Mouse (Mus musculus): ENCODE results near the gene Miga1.
"Not testable (repeated sequence)": the region's sequence is repeated elsewhere in the genome, so short reads cannot be mapped to it uniquely, and the experiment has no call there.

Gene Miga1

DNA sequence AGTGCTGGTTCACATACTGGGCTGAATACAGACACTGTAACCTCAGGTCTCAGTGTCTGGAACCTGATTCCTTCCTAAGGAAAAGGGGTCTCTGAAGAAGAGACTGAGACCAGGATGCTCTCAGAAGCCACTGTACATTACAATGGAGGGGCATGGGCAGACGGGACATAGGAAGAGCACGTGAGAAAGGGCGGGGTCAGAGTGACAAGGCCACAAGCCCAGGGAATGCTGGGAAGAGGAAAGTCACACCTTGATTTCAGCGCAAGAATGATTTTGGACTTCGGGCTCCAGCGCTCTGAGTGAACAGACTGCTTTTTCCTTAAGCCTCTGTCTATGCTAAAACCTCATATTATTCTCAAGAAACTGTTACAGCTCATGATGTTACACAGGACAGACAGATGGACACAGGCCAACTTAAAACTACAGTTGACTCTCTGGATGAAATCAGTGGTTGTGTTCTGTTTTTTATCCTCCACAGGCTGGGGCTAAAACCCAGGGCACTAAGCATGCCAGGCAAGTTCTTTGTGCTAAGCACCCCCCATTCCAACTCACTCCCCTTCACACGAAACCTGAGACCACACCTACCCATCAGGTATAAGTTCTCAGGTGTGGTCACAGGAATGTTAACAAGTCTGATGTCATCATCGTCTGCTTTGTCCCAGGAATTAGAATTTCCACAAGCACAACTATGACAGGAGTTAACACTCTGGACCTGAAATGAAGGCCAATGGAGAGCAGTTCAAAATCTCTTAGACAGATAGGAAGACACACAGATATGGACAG is 18.3 kb downstream of the Miga1 start:
- no peak for DNase-seq (ENCODE audit: low read depth, low spot score)

DNA sequence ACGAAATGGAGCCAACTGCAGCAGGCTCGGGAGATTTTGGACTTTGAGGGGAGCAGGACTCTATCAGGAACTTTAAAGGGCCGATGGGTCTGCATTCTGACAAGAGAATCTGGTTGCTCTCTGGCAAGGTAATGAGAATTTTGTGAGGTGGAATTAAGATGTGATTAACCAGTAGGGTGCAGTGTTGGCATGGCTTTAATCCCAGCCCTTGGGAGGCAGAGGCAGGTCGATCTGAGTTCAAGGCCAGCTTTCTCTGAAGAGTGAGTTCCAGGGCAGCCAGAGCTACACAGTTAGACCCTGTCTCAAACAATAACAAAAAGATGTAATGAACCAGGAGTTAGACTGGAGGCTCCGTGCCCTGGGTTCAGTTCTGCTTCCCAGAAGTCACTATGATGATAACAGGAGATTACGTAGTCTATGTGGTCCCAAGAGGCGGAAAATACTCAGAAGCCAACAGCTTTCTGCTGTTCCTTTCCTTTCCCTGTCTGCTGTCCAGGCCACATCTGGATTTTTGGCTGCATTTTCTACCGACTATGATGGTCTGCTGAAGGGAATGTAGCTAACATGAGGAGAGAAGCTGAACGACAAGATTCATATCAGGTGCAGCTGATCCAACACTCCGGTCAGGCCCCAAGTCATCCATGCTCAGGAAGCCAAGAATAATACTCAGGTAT is 19.1 kb downstream of the Miga1 start:
- no peak for DNase-seq (ENCODE audit: low read depth, low spot score)

DNA sequence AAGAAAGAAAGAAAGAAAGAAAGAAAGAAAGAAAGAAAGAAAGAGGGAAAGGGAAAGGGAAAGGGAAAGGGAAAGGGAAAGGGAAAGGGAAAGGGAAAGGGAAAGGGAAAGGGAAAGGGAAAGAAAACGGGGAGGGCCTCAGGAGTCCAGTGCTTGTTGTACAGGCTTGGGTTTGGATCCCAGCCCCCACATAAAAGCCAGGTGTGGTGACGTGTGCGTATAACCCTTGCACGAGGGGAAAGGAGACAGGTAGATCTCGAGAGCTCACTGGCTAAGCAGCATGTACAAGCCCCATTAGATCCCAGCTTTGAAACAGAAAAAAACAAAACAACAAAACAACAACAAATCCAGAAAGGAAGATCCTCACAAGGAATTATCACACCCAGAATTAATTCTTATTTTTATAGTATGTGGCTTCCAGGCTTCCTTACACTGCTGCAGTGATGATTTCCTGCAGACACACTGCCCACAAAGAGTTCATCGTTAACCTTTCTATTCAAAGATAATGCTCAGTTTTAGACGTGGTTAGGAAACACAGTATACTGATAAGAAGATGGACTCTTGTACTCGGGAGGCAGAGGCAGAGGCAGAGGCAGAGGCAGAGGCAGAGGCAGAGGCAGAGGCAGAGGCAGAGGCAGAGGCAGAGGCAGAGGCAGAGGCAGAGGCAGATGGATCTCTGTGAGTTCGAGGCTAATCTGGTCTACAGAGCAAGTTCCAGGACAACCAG is 23.6 kb downstream of the Miga1 start:
- not testable (repeated sequence) for DNase-seq (ENCODE audit: low read depth, low spot score)

DNA sequence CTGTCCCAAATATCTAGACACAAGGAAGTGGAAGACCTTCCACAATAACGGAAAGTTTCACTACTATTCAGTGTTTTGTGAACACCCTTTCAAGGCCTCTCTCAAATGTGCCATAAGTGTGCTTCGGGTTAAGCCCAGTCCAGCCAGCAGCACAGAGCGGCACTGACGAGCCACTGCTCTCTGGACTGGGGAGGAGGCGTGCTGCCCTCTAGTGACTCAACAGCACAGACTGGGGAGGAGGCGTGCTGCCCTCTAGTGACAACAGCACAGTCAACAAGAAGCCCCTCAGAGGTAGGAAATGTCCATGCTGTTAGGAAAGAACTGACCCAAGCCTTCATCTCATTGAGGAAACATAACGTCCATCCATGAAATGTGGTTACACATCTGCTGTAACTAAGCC is 24.6 kb downstream of the Miga1 start:
- DNase-seq (ENCODE audit: low read depth, low spot score): peak; percentile 8

DNA sequence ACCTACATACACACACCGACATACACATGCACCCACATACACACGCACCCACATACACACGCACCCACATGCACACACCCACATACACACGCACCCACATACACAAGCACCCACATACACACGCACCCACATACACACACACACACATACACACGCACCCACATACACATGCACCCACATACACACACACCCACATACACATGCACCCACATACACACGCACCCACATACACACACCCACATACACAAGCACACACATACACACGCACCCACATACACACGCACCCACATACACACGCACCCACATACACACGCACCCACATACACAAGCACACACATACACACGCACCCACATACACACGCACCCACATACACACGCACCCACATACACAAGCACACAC is 25.5 kb downstream of the Miga1 start:
- DNase-seq (ENCODE audit: low read depth, low spot score): not testable (repeated sequence)

DNA sequence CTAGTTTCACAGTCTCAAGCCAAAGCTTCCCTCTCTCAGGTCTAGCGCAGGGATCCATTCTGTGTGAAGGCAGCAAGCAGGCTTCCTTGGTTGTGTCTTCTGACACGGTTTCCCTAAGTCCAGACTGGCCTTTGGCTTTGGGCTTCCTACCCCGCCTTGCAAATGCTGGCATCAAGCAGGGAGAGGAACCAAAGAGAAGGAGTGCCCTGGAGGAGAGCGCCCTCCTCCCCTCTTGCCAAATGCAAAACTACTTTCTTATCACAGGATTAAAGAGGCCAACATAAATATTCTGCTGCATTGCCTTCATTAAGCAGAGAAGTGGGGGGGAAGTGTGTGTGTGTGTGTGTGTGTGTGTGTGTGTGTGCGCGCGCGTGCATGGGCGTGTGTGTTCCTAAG is 31.0 kb downstream of the Miga1 start:
- DNase-seq (ENCODE audit: low read depth, low spot score): no peak

DNA sequence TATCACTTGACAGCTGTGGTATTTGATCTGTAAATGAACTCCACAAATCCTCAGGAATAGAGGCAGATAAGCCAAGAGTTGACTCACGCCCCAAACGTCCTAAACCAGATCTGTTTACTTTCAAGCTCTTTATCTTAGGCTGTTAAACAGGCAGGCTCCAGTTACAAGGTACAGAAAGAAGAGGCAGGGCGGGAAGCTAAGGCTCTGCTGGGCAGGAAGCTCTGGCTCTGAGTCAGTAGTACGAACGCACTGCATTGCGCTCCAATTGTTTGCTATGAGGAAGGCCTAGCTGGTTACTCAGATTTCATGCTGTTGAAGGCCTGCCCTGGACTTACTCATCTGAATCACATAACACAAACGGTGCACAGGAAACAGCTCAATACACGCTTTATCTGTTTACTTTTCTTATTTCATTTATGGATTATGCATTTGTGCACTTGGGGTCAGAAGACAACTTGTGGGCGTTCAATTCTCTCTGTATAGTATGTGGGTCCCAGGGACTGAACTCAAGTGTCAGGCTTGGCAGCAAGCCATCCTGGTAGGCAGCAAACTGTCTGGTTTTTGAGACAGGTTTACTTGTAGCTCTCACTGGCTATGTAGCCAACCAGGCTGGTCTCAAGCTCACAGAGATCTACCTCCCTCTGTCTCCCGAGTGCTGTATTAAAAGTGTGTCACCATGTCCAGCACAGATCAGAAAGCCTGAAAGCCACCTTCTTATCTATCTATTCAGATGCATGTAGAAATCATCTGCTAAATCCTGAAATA is 31.5 kb downstream of the Miga1 start:
- no peak for DNase-seq (ENCODE audit: low read depth, low spot score)

DNA sequence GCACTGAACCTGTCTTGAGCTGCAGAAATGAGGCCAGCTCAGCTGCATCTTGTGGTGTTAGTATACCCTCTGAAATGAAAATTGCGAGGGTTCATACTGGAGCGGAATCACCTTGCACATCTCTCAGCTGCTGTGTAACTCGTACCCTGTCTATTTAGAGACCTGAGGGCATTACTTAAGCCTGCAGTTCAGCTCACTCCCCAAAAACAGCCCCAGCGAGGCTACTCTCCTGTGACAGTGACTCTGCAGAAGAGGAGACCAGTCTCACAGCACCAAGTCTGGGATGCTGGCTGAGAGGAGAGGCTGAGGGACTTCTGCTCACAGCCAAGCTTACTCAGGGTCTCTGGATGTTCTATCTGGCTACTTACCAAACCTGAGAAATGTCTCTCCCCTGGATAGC is 34.2 kb downstream of the Miga1 start:
- DNase-seq (ENCODE audit: low read depth, low spot score): no peak

DNA sequence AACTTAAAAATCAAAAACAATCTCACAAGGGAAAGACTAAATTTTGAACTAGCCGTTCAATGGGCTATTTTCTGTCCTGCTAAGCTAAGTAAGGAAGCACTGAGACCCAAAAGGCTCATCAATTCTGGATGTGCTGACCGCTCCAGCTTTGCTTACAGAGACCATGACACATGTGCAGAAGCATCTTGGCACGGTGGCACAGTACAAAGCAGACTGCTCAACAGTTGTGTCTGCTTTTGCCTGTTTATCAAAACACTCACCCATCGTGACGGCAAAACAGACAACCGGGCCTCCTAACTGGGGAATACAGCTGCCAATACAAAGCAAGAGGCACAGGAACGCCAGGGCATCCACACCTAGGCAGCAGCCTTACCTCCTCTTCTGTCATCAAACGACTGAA is 35.1 kb downstream of the Miga1 start:
- DNase-seq (ENCODE audit: low read depth, low spot score): no peak

DNA sequence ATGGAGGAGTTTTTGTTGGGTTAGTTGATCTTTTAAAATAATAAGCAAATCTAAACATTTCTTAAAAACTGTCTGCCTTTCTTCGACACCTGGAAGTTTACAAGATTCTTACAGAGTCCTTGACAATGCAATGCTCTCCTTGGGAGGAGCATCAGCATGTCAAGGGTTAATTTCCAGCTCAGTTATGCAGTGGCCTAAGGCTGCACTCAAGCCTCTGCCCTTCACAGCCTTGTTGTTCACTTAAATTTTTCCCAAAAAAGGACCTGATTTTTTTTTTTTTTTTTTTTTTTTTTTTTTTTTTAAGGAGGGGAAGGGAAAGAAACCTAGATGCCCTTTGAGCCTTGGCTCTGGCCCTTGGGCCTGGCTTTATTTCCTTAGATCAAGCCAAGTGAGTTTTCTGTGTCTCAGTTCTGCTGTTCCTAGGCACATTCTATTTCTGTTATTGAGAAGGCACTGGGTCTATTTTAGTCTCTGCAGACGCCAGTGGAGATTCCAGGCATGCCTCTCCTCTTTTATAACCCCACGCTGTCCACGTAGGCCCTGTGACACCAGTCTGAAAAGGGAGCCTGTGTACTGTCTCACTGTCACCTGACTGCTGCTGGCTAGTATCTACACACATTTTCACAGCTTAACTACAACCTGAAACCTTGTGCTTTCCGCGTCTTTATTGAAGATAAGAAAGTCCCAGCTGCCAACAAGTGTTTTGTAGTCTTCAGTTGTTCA is 36.0 kb downstream of the Miga1 start:
- DNase-seq (ENCODE audit: low read depth, low spot score): no peak

DNA sequence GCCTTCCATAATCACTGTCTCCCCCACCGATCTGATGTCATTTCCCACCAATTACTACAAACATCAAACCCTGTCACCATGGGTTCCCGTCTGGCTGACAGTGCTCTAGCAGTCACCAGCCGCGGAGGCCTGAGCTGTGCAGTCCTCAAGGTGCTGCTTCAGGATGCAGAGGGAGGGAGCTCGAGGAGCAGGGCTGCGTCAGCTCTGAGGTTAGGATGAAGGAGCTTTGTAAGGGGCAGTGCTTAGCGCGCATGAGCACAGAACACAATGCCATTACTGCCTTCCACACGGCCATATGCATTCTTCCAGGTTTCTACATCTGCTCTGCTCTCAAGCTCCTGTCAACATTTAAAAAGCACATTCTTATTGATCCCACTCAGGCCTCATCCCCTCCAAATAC is 37.2 kb downstream of the Miga1 start:
- no peak for DNase-seq (ENCODE audit: low read depth, low spot score)

DNA sequence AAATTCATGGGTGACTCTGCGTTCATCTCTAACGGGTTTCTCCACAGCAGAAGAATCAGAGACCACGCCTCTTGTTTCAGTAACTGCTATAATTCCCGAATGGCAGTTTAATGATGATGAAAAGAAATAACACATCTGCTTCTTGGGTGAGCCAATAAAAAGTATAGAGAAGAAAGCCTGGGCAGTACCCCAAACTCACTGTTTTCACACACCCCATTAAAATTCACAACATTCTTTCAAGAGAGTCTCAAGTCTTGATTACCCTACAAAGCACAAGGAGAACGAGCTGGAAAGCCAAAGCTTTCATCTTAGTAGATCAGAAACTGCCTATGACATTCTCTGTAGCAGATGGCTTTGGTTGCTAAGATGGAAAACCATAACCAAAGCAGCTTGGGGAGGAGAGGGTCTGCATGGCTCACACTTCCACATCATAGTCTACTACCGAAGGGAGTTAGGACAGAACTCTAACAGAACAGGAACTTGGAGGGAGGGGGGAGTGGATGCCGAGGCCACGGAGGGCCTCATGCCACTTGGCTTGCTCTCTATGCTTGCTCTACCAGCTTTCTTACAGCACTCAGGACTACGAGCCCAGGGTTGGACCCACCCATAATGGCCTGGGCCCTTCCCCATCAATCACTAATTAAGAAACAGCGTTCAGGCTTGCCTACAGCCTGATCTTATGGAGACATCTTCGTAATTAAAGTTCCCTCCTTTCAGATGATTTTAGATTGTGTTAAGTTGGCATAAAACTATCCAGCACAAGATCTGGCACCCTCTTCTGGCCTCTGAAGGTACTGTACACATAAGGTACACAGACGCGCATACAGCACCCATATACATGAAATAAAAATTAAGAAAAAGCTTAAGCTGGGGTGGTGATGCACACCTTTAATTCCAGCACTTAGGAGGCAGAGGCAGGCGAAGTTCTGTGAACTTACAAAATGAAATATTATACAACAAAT is 39.5 kb downstream of the Miga1 start:
- no peak for DNase-seq (ENCODE audit: low read depth, low spot score)

DNA sequence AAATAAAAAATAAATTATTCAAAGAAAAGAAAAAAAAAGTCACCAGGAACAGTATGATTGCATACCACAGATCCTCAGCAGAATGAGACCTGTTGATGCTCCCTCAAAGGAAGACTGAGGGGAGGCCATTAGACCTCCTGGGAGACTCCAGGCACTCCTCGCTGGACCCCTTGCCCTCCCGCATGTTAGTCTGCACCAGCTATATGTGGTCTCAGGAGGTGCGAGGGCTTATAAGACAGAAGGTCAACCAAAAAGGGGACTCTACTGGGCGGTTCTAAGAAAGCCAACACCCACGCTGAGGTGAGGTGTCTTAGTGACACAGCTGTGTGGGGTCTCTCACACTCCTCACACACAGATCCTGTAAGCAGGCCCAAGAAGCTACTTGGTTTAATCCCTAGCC is 44.3 kb downstream of the Miga1 start:
- no peak for DNase-seq (ENCODE audit: low read depth, low spot score)

DNA sequence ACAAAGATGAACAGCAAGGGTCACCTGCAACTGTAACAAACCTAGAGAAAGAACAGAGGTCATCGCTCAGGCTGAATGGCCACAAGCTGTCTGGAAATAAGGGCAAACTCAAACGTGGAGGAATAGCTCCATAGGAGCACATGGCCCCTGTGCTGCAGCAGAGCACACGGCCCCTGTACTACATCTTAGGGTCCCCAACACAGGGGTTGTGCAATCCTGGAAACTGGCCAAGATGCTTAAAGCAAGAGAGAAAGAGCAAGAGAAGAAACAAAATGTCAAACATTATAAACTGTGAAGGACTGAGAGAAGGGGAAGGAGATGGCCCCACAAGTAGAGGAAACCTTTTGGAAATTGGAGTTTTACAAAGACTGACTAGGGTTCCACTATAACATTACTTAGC is 45.8 kb downstream of the Miga1 start:
- DNase-seq (ENCODE audit: low read depth, low spot score): no peak

DNA sequence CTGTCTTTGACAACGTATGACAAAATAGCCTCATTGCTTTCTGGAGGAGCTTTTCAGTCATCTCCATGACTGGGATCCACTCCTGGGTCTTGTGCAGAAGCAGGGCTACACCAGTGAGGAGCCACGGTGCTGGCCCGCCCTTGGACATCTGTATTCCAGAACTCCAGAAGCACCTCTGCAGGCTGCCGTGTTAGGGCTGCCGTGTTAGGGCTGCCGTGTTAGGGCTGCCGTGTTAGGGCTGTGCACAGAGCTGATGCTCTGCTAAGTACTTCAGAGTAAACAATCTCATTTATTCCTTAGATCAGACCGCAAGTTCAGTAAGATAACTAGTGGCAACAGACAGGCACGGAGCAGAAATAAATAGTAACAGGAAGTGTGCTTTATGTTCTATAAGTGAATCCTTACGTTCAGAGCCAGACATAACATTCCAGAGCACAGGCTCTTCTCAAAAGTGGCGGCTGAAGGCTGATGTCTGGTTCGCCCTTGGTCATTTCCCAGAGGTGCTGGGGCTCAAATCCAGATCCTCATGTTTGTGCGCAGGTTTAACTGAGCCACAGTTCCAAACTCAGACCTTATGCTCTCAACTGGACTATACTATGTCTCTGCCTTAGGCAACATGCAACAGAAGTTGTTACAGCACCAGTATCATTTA is 46.6 kb downstream of the Miga1 start:
- no peak for DNase-seq (ENCODE audit: low read depth, low spot score)

DNA sequence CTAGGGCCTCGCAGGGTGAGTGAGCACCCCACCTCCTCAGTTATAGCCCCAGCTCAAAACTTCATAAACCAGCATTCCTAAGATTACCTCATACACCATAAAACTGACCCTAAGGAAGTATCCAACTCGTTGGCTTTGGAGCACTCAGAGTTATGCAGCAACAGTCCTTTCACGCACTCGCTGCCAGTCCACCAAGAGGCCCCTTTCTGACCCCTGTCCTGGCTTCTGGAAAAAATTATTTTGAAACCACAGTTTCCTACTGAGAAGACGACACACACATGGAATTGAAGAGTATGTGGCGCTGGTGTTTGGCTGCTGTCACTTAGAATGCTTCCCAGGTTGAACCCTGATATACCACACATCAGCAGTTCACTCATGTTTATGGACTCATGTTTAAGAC is 48.3 kb downstream of the Miga1 start:
- DNase-seq (ENCODE audit: low read depth, low spot score): no peak

DNA sequence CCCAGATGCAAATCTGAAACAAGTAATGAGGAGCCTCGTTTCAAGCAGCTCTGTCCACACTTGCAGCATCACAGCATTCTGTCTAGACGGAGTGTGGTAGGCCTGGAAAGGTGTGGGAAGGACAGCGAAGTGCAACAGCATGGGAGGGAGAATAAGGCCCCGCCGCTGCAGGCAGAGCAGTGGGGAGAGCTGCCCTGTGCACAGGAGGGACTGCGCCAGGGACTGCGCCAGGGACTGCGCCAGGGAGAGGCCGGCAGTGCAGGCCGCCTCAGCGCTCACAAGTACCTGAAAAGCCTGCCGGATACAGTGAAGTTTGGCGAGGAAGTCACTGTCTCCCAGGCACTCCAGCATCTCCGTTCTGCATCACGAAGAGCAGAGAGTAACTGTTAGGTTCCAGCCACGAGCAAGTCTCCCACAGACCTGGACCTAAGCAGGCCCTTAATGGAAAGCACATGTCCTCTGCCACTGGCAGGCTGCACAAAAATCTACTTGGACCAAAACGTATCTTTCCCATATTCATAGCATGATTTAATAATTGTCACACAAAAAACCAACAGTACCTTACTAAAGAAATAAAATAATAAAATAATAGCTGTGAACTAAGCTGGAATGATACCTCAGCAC is 49.9 kb downstream of the Miga1 start:
- DNase-seq (ENCODE audit: low read depth, low spot score): no peak

DNA sequence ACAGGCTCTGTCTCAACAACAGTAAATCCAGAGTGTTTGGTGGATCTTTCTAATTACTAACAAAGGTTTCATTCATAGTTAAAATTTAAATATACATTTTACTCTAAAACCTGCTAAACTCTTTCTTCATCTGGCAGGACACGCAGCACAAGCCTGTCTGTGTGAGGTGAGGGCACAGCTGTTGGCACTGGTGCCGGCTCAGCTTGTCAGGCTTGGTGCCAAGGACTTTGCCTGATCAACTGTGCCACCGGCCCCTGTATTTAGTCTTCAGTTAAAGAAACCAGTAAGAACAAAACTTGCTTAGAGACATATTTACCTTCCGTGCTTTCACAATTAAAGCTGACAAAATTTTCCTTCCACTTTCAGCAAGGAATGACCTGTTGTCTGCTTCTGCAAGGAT is 51.5 kb downstream of the Miga1 start:
- DNase-seq (ENCODE audit: low read depth, low spot score): no peak

DNA sequence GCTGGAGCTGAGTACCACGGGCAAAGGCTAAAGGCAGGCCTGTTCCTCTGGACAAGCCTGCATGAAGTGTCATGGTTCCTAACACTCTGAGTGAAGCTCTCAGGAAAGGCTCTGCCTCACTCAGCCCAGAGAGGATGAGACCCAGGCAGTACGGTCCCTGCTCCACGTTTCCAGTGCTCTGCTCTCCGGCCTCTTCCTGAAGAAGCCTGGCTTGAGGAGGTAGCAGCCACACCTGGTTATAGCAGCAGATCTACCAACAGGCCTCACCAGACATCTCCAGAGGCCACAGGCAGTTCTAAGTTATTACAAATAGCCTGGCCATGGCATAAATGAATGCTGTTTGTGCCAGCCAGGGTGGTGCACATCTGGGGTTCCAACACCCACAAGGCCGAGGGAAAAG is 51.9 kb downstream of the Miga1 start:
- no peak for DNase-seq (ENCODE audit: low read depth, low spot score)
